Mouse (Mus musculus) left cerebral cortex, postnatal 25 days (tissue): ENCODE measurements at regions not wholly inside any gene's neighbourhood (a gene's known extent, or its start where the extent isn't known, plus 50 kb on each side); places are given as distances from the start of the nearest gene placed in this dataset.

Experiments used
- DNase-seq, 2 experiments: peaks; one replicate each; pipeline ENCODE4 v3.0.0; 2022; ENCODE audit warnings: low spot score in 2 of 2, mixed read lengths in 1 of 2
- intact Hi-C: fragments of 180-260 bp; cut with DNase I; formaldehyde crosslinking; loops from one replicate; pipeline ENCODE4 v1.15.1; 2025

GRCm38 (mm10) chr10:17287141-17287540 is 435.9 kb upstream of the Cited2 start:
- intact Hi-C loops = no loop called here
- DNase-seq = no peak

- intact Hi-C loops = no loop called here
- no peak for DNase-seq
These were observed 434.8 kb upstream of the Cited2 start for GRCm38 (mm10) chr10:17288231-17288630.

- no peak for DNase-seq
- intact Hi-C loops = no loop called here
These were observed 430.7 kb upstream of the Cited2 start for GRCm38 (mm10) chr10:17292331-17292730.

DNA sequence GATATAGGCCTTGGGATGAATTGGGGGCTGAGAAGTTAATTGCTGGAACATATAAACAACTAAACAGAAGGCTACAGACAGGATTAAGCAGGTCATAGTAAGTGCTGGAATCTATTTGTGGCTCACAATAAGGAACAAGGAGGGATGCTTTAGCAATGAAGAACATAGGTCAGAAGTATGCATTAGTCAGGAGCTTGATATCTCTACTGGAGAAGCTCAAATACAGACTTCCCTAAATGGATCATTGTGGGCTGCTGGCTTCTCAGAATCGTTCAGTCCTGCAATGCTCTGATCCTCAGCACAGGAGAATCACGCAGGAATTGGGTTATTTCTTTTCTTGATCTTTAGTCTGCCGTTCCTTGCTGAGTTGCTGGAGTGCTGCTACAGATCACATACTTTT is 428.6 kb upstream of the Cited2 start:
- intact Hi-C loops = no loop called here
- DNase-seq = no peak

DNA sequence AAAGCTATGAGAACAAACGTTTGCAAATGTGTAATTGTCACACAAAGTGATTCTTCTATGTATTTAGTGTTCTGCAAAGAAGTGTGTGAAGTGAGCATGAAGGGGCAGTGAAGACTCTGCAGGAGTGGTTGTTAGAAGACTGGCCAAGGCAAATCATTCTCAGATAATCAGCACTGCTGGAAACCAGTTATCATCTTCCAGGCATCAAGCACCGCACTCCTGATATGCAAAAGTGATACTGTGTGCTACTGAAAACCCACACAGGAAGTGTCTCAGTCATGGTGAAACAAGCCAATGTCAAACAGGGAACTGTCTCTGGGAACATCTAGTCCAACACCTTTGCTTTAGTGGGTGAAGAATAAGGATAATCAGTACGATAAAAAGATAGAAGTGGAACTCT is 427.9 kb upstream of the Cited2 start:
- intact Hi-C loops = no loop called here

GRCm38 (mm10) chr10:17299600-17299999 is 423.4 kb upstream of the Cited2 start:
- intact Hi-C loops = no loop called here

More for the DNA sequence above, 427.9 kb upstream of the Cited2 start:
- no peak for DNase-seq

DNA sequence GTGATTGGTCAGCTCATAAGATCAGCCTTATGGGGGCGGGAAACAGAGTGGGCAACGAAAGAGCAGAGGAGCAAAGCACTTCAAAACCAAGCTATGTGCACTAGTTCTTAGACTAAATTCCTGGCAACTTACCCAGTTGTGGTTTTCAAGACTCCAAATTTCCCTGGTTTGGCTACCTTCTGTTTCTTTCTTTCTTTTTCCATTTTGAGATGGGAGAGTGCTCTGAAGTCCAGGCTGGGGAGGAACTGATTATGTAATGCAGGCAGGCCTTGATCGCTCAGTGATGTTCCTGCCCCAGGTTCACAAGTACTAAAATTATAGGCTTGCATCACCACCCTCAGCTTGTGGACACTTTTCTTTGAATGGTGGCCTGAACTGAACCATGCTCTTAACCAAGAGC is 396.3 kb upstream of the Cited2 start:
- no peak for DNase-seq
- intact Hi-C loops = no loop called here

More at GRCm38 (mm10) chr10:17299600-17299999, 423.4 kb upstream of the Cited2 start:
- DNase-seq = no peak

GRCm38 (mm10) chr10:17330904-17331606 is 392.0 kb upstream of the Cited2 start:
- intact Hi-C loops = loop anchor here (5.0 kb wide), 1 partner anchor 391 kb away; the partner anchor contains the start of gene Cited2
- peak; percentile 12 to 59 for DNase-seq

DNA sequence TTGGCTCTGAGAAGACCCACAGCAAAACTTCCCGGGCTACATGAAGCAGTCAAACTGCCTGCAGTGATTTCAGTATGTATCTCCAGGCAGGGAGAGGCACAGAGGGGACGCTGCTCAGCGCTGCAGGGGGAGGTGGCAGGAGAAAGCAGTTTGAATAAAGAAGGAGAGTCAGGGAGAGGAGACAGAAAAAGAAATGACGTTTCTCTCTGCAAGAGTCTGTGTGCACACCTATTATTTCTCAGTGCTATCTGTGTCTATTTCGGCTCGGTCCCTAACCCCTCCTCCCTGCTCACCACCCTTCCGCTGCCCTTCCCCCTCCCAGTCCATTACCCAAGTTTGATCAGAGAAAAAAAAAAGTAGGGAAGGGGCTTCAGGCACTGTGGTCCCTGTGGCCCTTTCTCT is 391.4 kb upstream of the Cited2 start:
- intact Hi-C loops = loop anchor here (5.0 kb wide), 1 partner anchor 391 kb away; the partner anchor contains the start of gene Cited2
- peak; percentile 35 to 62 for DNase-seq

- intact Hi-C loops = loop anchor here (5.0 kb wide), 1 partner anchor 390 kb away; the partner anchor contains the start of gene Cited2
- no peak for DNase-seq
These were observed 390.8 kb upstream of the Cited2 start for GRCm38 (mm10) chr10:17332025-17332767.

DNA sequence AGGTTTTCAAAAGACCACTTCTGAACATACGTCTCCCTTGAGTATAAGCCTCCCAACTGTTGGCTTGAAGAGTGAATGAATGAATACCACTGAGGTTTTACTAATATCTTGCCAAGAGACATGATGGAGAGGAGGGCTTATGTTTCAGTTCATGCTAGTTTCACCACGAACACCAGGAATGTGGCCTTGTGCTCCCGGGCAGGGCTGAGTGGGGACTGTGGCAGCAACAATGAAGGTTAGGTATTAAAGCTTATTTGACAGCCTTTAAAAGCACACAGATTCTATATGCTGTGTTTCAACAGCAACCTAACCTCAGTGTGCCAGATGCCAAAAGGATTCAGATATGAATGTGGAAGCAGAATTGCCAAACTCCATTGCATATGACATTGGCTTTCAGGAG is 390.0 kb upstream of the Cited2 start:
- intact Hi-C loops = loop anchor here (5.0 kb wide), 1 partner anchor 389 kb away; the partner anchor contains the start of gene Cited2
- DNase-seq = no peak

DNA sequence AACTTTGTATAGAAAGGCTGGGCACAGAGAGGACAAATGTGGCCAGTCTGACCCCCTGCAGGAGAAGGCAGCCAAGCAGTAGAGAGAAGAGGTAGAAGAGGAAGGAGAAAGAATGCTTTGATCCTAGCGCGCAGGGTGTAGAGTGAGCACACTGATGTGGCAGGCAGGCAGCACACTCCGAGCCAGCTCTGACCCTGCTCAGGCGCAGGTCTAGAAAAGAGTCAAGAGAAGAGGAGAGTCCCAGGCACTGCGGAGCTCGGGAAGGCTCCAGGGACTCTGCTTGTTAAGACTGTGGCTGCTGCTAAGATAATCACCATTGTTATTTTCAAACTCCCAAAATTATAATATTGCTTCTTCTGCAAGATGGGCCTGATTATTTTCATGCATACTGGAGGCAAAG is 389.3 kb upstream of the Cited2 start:
- intact Hi-C loops = loop anchor here (5.0 kb wide), 1 partner anchor 389 kb away; the partner anchor contains the start of gene Cited2
- no peak for DNase-seq

DNA sequence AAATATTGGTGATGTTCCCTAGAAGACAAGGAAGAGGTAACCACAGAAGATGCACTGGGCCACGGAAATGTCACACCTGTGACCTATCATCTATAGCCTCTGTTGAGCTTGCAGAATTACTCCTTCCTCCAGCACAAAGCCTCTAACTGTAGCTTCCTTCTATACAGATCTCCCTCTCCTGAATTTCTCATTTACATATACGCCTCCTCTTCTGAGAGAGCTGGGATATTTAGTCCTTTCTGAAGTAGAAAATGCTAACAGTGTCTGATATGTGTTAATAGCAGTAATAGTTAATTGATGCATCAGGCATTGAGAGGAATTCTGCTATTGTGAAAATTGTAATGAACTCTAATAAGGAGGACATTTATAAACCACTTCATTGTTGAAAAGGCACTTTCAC is 385.8 kb upstream of the Cited2 start:
- intact Hi-C loops = no loop called here
- DNase-seq = no peak

- intact Hi-C loops = no loop called here
- no peak for DNase-seq
These were observed 379.2 kb upstream of the Cited2 start for GRCm38 (mm10) chr10:17343829-17344228.

- no peak for DNase-seq
- intact Hi-C loops = no loop called here
These were observed 370.6 kb upstream of the Cited2 start for GRCm38 (mm10) chr10:17352202-17352994.

DNA sequence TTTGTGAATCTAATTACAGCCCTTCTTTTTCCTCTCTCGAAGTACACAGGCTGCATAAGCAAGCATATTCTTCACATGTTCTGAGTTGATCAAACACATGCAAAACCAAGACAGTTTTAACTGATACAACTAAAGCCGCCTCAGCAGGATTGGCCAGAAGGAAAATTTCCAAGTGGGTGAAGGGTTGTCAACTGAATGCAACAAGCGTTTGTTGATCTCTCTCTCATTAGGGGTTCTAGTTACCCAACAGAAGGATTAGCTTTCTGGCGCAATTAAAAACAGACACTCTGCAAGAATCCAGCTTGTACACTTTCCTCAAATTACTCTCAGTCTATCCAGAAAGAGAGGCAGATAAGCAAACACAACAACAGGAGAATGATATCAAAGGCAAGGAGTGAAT is 367.5 kb upstream of the Cited2 start:
- DNase-seq = no peak
- intact Hi-C loops = no loop called here

- DNase-seq = no peak
- intact Hi-C loops = no loop called here
These were observed 367.0 kb upstream of the Cited2 start for GRCm38 (mm10) chr10:17356041-17356440.

- intact Hi-C loops = no loop called here
These were observed 360.4 kb upstream of the Cited2 start for GRCm38 (mm10) chr10:17362643-17363042.

DNA sequence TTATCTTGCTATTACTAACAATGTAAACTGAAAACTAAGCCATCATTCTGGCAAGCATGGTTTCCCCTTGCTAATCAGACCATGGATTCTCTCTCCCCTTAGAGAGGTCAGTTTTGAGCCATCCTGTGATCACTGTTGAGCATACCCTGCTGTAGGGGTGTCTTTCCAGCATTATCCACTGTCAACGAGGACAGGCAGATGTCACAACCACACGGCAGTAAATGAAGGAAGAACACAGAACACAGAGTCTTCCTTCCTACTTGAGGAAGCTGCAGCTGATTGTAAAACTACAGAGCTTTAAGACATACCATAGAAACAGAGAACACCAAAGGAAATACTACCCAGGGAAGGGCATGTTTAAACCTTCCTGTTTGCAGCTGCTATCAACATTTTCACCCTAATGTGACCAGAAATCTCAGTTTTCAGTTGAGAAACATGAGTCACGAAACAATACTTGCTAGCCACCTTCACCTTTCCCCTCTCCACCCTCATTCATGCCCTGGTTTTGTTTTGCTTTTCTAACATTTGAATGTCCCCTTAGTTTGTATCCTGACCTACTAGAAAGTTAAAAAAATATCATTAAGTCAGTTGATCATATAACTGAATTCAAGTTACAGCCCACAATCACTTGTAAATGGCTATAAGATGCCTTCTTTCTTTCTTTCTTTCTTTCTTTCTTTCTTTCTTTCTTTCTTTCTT is 356.8 kb upstream of the Cited2 start:
- intact Hi-C loops = no loop called here

More at GRCm38 (mm10) chr10:17362643-17363042, 360.4 kb upstream of the Cited2 start:
- no peak for DNase-seq

More for the DNA sequence above, 356.8 kb upstream of the Cited2 start:
- no peak for DNase-seq
